Mouse (Mus musculus) kidney, adult 2 months (tissue): ENCODE data around the gene Igdcc3.

Experiments
- CTCF ChIP-seq: fragments of 200-500 bp; conservative IDR thresholded peaks from 2 replicates; pipeline ENCODE4 v1.5.1; 2011; ENCODE audit warnings: low read depth, mild to moderate bottlenecking, control low read depth, low read length, moderate library complexity, mixed read lengths; ENCODE audit not compliant: insufficient read depth, insufficient read length
- POLR2A ChIP-seq: fragments of 200-500 bp; IDR thresholded peaks from one replicate; pipeline ENCODE4 v1.6.1; 2011; ENCODE audit warnings: low read depth, low read length, control low read depth

GRCm38 (mm10) chr9:65152711-65153330 lies 11.8 kb downstream of the Igdcc3 start:
- TF ChIP-seq POLR2A: no peak
- TF ChIP-seq CTCF: no peak
